Mouse (Mus musculus) forebrain, embryonic 14.5 days (tissue): Measurements from ENCODE around the gene Chd3. TPM values are rescaled to one million over a fixed set of nuclear protein-coding genes. Genes with fewer than 3 reads are reported as not detected.

ENCODE experiments used
- ATAC-seq: fragments of 200-750 bp; cut with Nextera tagmentation; 2 replicates; pipeline ENCODE4 v1.8.0; 2017; ENCODE audit warnings: mild to moderate bottlenecking, moderate library complexity
- DNase-seq: peaks from one replicate; pipeline ENCODE4 v3.0.0-alpha.2; 2015; ENCODE audit warnings: low spot score
- H3K27ac ChIP-seq: fragments of 300-500 bp; sonication (generic); 2 replicates; pipeline ENCODE4 v1.5.1; 2014; ENCODE audit warnings: low read depth, mild to moderate bottlenecking, control low read depth, low read length, moderate library complexity
- H3K27me3 ChIP-seq: fragments of 300-500 bp; sonication (generic); replicated peaks from 2 replicates; pipeline ENCODE4 v1.6.1; 2014; ENCODE audit warnings: low read length, control low read depth, mixed read lengths; ENCODE audit not compliant: control insufficient read depth, insufficient read depth
- H3K36me3 ChIP-seq: fragments of 300-500 bp; sonication (generic); 2 replicates; pipeline ENCODE4 v1.6.1; 2014; ENCODE audit warnings: low read length, control low read depth; ENCODE audit not compliant: control insufficient read depth, insufficient read depth
- H3K4me1 ChIP-seq: fragments of 300-500 bp; sonication (generic); 2 replicates; pipeline ENCODE4 v1.6.1; 2014; ENCODE audit warnings: antibody characterized with exemption, low read length, control low read depth; ENCODE audit not compliant: control insufficient read depth, insufficient read depth
- H3K4me2 ChIP-seq: fragments of 300-500 bp; sonication (generic); 2 replicates; pipeline ENCODE4 v1.6.1; 2014; ENCODE audit warnings: mild to moderate bottlenecking, control low read depth, low read length
- H3K4me3 ChIP-seq: fragments of 300-500 bp; sonication (generic); 2 replicates; pipeline ENCODE4 v1.5.1; 2014; ENCODE audit warnings: low read depth, low read length, control low read depth
- H3K9ac ChIP-seq: fragments of 300-500 bp; sonication (generic); 2 replicates; pipeline ENCODE4 v1.6.1; 2014; ENCODE audit warnings: mild to moderate bottlenecking, low read length, control low read depth, moderate library complexity
- H3K9me3 ChIP-seq: fragments of 300-500 bp; sonication (generic); replicated peaks from 2 replicates; pipeline ENCODE4 v1.6.1; 2016; ENCODE audit warnings: low read length, control low read depth, mixed read lengths; ENCODE audit not compliant: control insufficient read depth
- WGBS: fragments of 180-500 bp; shearing (Covaris S2); extraction: QIAGEN DNeasy Blood & Tissue Kit; methylation state at CpG from one replicate; pipeline ENCODE4 v1.1.7; 2014; 5-methylcytosine and 5-hydroxymethylcytosine counted together
- polyA plus RNA-seq: library from polyadenylated mRNA; unstranded; fragments of >200 nt; fragmentation: Nextera tagmentation; extraction: Ambion mirVana; gene quantifications from 2 replicates; pipeline ENCODE4 v1.2.1, GENCODE M21; 2014

Chd3 gene
- polyA plus RNA-seq, 1 experiment from 2014 or later: 70.3 TPM

GRCm38 (mm10) chr11:69365722-69366121 lies 3.5 kb downstream of the Chd3 start:
- H3K4me1 ChIP-seq: peaks cover 29% of the 10 kb centered on the region
- H3K4me2 ChIP-seq: peak overlapping the region; percentile 96
- no peaks in the 10 kb centered on the region for H3K27me3 ChIP-seq
- H3K9ac ChIP-seq: peak overlapping the region; percentile 74
- H3K9me3 ChIP-seq: no peaks in the 10 kb centered on the region
- 29% methylated on average over 6 of the region's 6 CpGs for WGBS
- DNase-seq (no peak), ATAC-seq (no peak)
- H3K27ac ChIP-seq: peak overlapping the region; percentile 100
- H3K36me3 ChIP-seq: peaks cover 37% of the 10 kb centered on the region
- H3K4me3 ChIP-seq: peak overlapping the region; percentile 97

DNA sequence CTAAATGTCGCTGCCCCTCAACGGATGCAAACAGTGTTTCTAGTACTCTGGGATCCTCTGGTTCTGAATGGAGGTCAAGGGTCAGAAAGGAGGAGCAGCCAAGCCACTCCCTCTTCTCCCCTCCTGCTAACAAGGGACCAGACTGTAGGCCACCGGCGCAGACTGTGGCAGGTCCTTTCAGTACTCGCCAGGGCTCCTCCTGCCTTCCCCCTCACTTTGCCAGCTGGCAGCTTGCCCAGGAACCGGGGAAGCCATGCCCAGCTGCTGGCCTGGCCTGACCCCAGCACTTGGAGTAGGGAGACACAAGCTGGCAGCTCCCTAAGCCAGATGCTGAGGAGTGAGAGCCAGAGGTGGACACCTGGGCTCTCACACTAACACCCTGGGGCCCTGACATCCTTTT lies 4.3 kb downstream of the Chd3 start:
- H3K9me3 ChIP-seq: no peaks in the 10 kb centered on the region
- H3K27ac ChIP-seq: peak overlapping the region; percentile 100
- peak overlapping the region; percentile 74 for H3K9ac ChIP-seq
- H3K27me3 ChIP-seq: no peaks in the 10 kb centered on the region
- ATAC-seq (peak; percentile 61), DNase-seq (peak; percentile 94)
- under 1% methylated on average over 6 of the region's 6 CpGs for WGBS
- peaks cover 45% of the 10 kb centered on the region for H3K36me3 ChIP-seq
- H3K4me3 ChIP-seq: peak overlapping the region; percentile 97
- H3K4me1 ChIP-seq: peaks cover 27% of the 10 kb centered on the region
- H3K4me2 ChIP-seq: peak overlapping the region; percentile 96

GRCm38 (mm10) chr11:69364376-69364775 lies 4.8 kb downstream of the Chd3 start:
- H3K27me3 ChIP-seq: no peaks in the 10 kb centered on the region
- no peak for ATAC-seq
- DNase-seq: no peak
- peak overlapping the region; percentile 100 for H3K27ac ChIP-seq
- H3K9ac ChIP-seq: peak overlapping the region; percentile 74; the same call in 1 of the 2 replicates
- peaks cover 27% of the 10 kb centered on the region for H3K4me1 ChIP-seq
- H3K4me2 ChIP-seq: peak overlapping the region; percentile 96
- peaks cover 50% of the 10 kb centered on the region for H3K36me3 ChIP-seq
- no peaks in the 10 kb centered on the region for H3K9me3 ChIP-seq
- WGBS: 54% methylated on average over 8 of the region's 8 CpGs
- H3K4me3 ChIP-seq: peak overlapping the region; percentile 97; the same call in 1 of the 2 replicates

GRCm38 (mm10) chr11:69362479-69362878 lies 6.7 kb downstream of the Chd3 start:
- ATAC-seq (no peak), DNase-seq (peak; percentile 39)
- 82% methylated on average over 2 of the region's 2 CpGs for WGBS
- Histone ChIP-seq H3K27me3 (no peaks in the 10 kb centered on the region), H3K36me3 (peaks cover 69% of the 10 kb centered on the region), H3K4me1 (peaks cover 24% of the 10 kb centered on the region), H3K4me3 (no peak overlapping the region), H3K4me2 (no peak overlapping the region), H3K9me3 (no peaks in the 10 kb centered on the region), H3K9ac (no peak overlapping the region), H3K27ac (no peak overlapping the region)

GRCm38 (mm10) chr11:69362021-69362420 lies 7.2 kb downstream of the Chd3 start:
- DNase-seq (peak; percentile 48), ATAC-seq (no peak)
- Histone ChIP-seq H3K36me3 (peaks cover 74% of the 10 kb centered on the region), H3K4me2 (no peak overlapping the region), H3K27me3 (no peaks in the 10 kb centered on the region), H3K4me3 (no peak overlapping the region), H3K4me1 (peaks cover 24% of the 10 kb centered on the region), H3K27ac (peak overlapping the region; percentile 57; the same call in 1 of the 2 replicates), H3K9me3 (no peaks in the 10 kb centered on the region), H3K9ac (no peak overlapping the region)
- WGBS: 52% methylated on average over 7 of the region's 7 CpGs

- 91% methylated on average over 12 of the region's 12 CpGs for WGBS
- H3K4me1 ChIP-seq: no peaks in the 10 kb centered on the region
- H3K9me3 ChIP-seq: no peaks in the 10 kb centered on the region
- H3K36me3 ChIP-seq: peaks cover 99% of the 10 kb centered on the region
- no peak for ATAC-seq
- no peak overlapping the region for H3K27ac ChIP-seq
- H3K4me2 ChIP-seq: no peak overlapping the region
- no peak for DNase-seq
- H3K27me3 ChIP-seq: no peaks in the 10 kb centered on the region
- no peak overlapping the region for H3K4me3 ChIP-seq
- no peak overlapping the region for H3K9ac ChIP-seq
Measured at GRCm38 (mm10) chr11:69357690-69358089, 11.5 kb downstream of the Chd3 start.

- ATAC-seq: no peak
- no peaks in the 10 kb centered on the region for H3K27me3 ChIP-seq
- H3K4me2 ChIP-seq: no peak overlapping the region
- no peak for DNase-seq
- H3K9me3 ChIP-seq: no peaks in the 10 kb centered on the region
- no peak overlapping the region for H3K27ac ChIP-seq
- peaks cover 100% of the 10 kb centered on the region for H3K36me3 ChIP-seq
- 90% methylated on average over 5 of the region's 5 CpGs for WGBS
- no peak overlapping the region for H3K4me3 ChIP-seq
- H3K4me1 ChIP-seq: no peaks in the 10 kb centered on the region
- H3K9ac ChIP-seq: no peak overlapping the region
Measured at GRCm38 (mm10) chr11:69356544-69356943, 12.7 kb downstream of the Chd3 start.

DNA sequence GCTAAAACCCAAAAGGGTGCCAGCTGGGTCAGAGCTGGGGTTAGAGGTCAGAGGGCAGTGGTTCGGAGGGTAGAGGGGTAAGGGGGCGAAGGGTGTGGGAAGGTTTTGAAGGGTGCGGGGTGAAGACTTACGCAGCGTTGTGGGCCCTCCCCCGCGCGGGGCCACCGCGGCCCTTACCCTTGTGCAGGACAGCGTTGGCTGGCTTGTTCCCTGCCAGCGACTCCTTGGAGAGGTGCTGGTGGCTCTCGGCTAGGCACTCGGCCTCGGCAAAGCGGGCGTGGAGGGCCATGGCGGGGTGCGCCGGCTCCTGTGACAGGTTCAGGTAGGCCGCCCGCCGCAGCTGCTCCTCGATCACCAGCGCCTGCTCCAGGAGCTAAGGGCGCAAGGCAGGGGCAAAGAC lies 22.8 kb downstream of the Chd3 start:
- ATAC-seq (no peak), DNase-seq (no peak)
- Histone ChIP-seq H3K4me3 (no peak overlapping the region), H3K4me1 (peaks cover 5% of the 10 kb centered on the region), H3K9ac (no peak overlapping the region), H3K4me2 (no peak overlapping the region), H3K27ac (no peak overlapping the region), H3K36me3 (peaks cover 85% of the 10 kb centered on the region), H3K9me3 (no peaks in the 10 kb centered on the region), H3K27me3 (no peaks in the 10 kb centered on the region)
- WGBS: 94% methylated on average over 26 of the region's 26 CpGs

GRCm38 (mm10) chr11:69340161-69341131 lies 28.8 kb downstream of the Chd3 start, which contains the start of gene Rnf227:
Gene Rnf227, plus strand, starts transcription at chr11:69340461.
- H3K4me3 ChIP-seq: peak within 1 kb of the TSS; percentile 51
- H3K36me3 ChIP-seq: peaks cover 25% of the 10 kb centered on the region
- peak within 1 kb of the TSS; percentile 77 for H3K9ac ChIP-seq
- H3K4me2 ChIP-seq: peak within 1 kb of the TSS; percentile 82
- ATAC-seq (peak; percentile 93), DNase-seq (peak; percentile 90)
- peak within 1 kb of the TSS; percentile 81 for H3K27ac ChIP-seq
- no peaks in the 10 kb centered on the region for H3K9me3 ChIP-seq
- no peaks in the 10 kb centered on the region for H3K27me3 ChIP-seq
- under 1% methylated on average over 98 of the region's 99 CpGs for WGBS
- H3K4me1 ChIP-seq: peaks cover 15% of the 10 kb centered on the region
